Mouse (Mus musculus): ENCODE measurements around the gene Sox18. TPM values are rescaled to one million over a fixed set of nuclear protein-coding genes. Genes with fewer than 3 reads are reported as not detected.

Gene Sox18
- polyA plus RNA-seq, 1 experiment from 2014 or later, result 46.5 TPM

GRCm38 (mm10) chr2:181677755-181678098 lies 6.3 kb upstream of the Sox18 start:
- no peak overlapping the region; the same call in 1 of the 2 replicates for H3K27ac ChIP-seq (replicated peaks; ENCODE audit: low read depth, low read length)
- DNase-seq (ENCODE audit: low spot score), result no peak
- peaks cover 13% of the 10 kb centered on the region; the same call in 1 of the 2 replicates for H3K4me1 ChIP-seq (ENCODE audit: control insufficient read depth, insufficient read depth, low read length)
- no peak overlapping the region for H3K9ac ChIP-seq (ENCODE audit: low read depth, low read length)
- no peak overlapping the region for H3K4me3 ChIP-seq (ENCODE audit: low read depth, low read length)
- 51% methylated on average over 3 of the region's 3 CpGs for whole genome bisulfite sequencing
- no peak for ATAC-seq (ENCODE audit: low read depth)
- peaks cover 10% of the 10 kb centered on the region for H3K27me3 ChIP-seq (replicated peaks; ENCODE audit: control insufficient read depth, insufficient read depth, low read length)
- H3K4me2 ChIP-seq (ENCODE audit: low read depth, low read length), result no peak overlapping the region
- no peaks in the 10 kb centered on the region for H3K9me3 ChIP-seq (ENCODE audit: control insufficient read depth, low read length)
- no peaks in the 10 kb centered on the region for H3K36me3 ChIP-seq (ENCODE audit: control insufficient read depth, insufficient read depth, low read length)

DNA sequence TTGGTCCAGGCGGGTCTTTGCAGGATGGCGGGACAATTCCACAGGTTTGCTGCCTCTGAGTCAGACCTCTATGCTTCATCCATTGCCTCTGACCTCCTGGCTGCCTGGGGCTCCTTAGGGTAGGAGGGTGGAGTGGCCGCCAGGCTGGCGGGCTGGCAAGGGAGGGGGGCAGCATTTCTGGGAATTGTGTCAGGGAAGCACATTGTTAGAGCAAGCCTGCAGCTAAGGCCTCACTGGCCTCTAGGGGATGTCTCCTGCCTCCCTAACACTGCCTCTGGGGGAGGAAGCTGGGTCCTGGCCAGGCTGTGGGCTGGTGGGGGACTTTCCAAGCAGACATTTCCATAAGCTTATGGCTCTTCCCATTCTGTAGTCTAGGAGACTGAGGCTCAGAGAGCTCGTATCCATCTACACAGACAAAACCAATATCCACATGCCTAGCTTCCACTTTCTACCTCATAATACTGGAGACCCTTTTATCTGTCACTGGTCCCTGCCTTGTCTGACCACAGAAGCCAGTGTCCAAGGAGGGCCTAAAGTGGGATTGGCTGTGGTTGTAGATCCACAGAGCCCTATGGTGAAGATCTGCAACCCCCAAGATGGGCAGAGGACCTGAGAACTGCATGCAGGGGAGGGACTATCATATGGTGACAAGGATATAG lies 5.8 kb upstream of the Sox18 start:
- DNase-seq (ENCODE audit: low spot score), result peak; percentile 16
- no peak for ATAC-seq (ENCODE audit: low read depth)
- 55% methylated on average over 5 of the region's 5 CpGs for WGBS
- no peaks in the 10 kb centered on the region for H3K9me3 ChIP-seq (ENCODE audit: control insufficient read depth, low read length)
- no peak overlapping the region for H3K4me2 ChIP-seq (ENCODE audit: low read depth, low read length)
- H3K27ac ChIP-seq (replicated peaks; ENCODE audit: low read depth, low read length), result no peak overlapping the region
- peaks cover 15% of the 10 kb centered on the region for H3K27me3 ChIP-seq (replicated peaks; ENCODE audit: control insufficient read depth, insufficient read depth, low read length)
- H3K4me3 ChIP-seq (ENCODE audit: low read depth, low read length), result no peak overlapping the region
- H3K9ac ChIP-seq (ENCODE audit: low read depth, low read length), result no peak overlapping the region
- peaks cover 13% of the 10 kb centered on the region; the same call in 1 of the 2 replicates for H3K4me1 ChIP-seq (ENCODE audit: control insufficient read depth, insufficient read depth, low read length)
- no peaks in the 10 kb centered on the region for H3K36me3 ChIP-seq (ENCODE audit: control insufficient read depth, insufficient read depth, low read length)

DNA sequence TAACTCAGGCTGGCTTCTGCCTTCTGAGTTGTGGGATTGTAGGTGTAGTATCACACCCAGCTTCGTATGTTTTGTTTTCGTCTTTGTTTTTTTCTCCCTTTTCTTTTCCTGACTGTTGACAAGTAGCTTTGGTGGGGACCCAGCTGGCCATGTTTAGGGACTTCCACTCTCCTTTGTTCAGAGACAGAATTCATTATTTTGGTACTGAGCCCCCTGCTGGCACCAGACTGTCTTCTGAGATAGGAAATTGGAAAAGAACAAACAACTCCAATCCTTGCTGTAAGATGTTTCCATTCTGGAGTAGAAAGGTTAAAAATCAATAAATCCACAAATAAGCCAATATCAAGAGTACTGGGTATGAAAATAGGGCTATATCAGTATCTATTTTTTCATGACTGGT lies 5.0 kb upstream of the Sox18 start:
- DNase-seq (ENCODE audit: low spot score) (peak; percentile 47), ATAC-seq (ENCODE audit: low read depth) (no peak)
- Histone ChIP-seq H3K27ac (replicated peaks; ENCODE audit: low read depth, low read length) (peak overlapping the region; percentile 36; the same call in 1 of the 2 replicates), H3K4me1 (ENCODE audit: control insufficient read depth, insufficient read depth, low read length) (peaks cover 13% of the 10 kb centered on the region; the same call in 1 of the 2 replicates), H3K9ac (ENCODE audit: low read depth, low read length) (no peak overlapping the region), H3K9me3 (ENCODE audit: control insufficient read depth, low read length) (no peaks in the 10 kb centered on the region), H3K27me3 (replicated peaks; ENCODE audit: control insufficient read depth, insufficient read depth, low read length) (peaks cover 23% of the 10 kb centered on the region), H3K36me3 (ENCODE audit: control insufficient read depth, insufficient read depth, low read length) (no peaks in the 10 kb centered on the region), H3K4me2 (ENCODE audit: low read depth, low read length) (no peak overlapping the region), H3K4me3 (ENCODE audit: low read depth, low read length) (no peak overlapping the region)
- WGBS, result 47% methylated on average over 2 of the region's 2 CpGs

DNA sequence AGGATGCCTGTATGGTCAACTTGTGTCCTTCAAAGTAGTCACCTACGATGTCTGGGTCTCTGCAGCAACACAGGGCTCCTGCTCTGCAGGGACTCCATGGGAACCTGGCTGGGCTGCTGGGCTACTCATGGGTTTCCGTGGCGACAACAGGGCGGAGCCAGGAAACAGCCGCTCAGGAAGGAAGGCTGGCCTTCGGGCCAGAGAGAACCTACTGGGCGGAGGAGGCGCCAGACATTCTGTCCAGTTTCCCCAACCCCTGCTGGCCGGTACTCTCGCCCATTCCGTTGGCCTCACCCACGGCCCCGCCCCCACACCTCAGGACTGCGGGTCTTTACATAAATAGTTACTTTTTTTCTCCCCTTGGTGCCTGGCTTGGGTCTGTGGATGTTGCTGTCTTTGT lies 4.0 kb upstream of the Sox18 start:
- DNase-seq (ENCODE audit: low spot score) (peak; percentile 69), ATAC-seq (ENCODE audit: low read depth) (no peak)
- WGBS, result 7% methylated on average over 14 of the region's 14 CpGs
- H3K4me3 ChIP-seq (ENCODE audit: low read depth, low read length), result no peak overlapping the region; the same call in 1 of the 2 replicates
- no peaks in the 10 kb centered on the region for H3K36me3 ChIP-seq (ENCODE audit: control insufficient read depth, insufficient read depth, low read length)
- H3K9me3 ChIP-seq (ENCODE audit: control insufficient read depth, low read length), result no peaks in the 10 kb centered on the region
- no peak overlapping the region for H3K27ac ChIP-seq (replicated peaks; ENCODE audit: low read depth, low read length)
- 0 out of 2 replicates have a peak, but pooled peaks cover 15% of the 10 kb centered on the region for H3K4me1 ChIP-seq (ENCODE audit: control insufficient read depth, insufficient read depth, low read length)
- peak overlapping the region; percentile 39 for H3K4me2 ChIP-seq (ENCODE audit: low read depth, low read length)
- peak overlapping the region; percentile 28; the same call in 1 of the 2 replicates for H3K9ac ChIP-seq (ENCODE audit: low read depth, low read length)
- peaks cover 32% of the 10 kb centered on the region for H3K27me3 ChIP-seq (replicated peaks; ENCODE audit: control insufficient read depth, insufficient read depth, low read length)

GRCm38 (mm10) chr2:181674934-181675333 lies 3.5 kb upstream of the Sox18 start:
- 87% methylated on average over 4 of the region's 4 CpGs for WGBS
- Histone ChIP-seq H3K27me3 (replicated peaks; ENCODE audit: control insufficient read depth, insufficient read depth, low read length) (peaks cover 38% of the 10 kb centered on the region), H3K9me3 (ENCODE audit: control insufficient read depth, low read length) (no peaks in the 10 kb centered on the region), H3K9ac (ENCODE audit: low read depth, low read length) (no peak overlapping the region), H3K27ac (replicated peaks; ENCODE audit: low read depth, low read length) (no peak overlapping the region), H3K36me3 (ENCODE audit: control insufficient read depth, insufficient read depth, low read length) (no peaks in the 10 kb centered on the region), H3K4me1 (ENCODE audit: control insufficient read depth, insufficient read depth, low read length) (0 out of 2 replicates have a peak, but pooled peaks cover 17% of the 10 kb centered on the region), H3K4me2 (ENCODE audit: low read depth, low read length) (no peak overlapping the region), H3K4me3 (ENCODE audit: low read depth, low read length) (no peak overlapping the region)
- ATAC-seq (ENCODE audit: low read depth) (no peak), DNase-seq (ENCODE audit: low spot score) (no peak)

DNA sequence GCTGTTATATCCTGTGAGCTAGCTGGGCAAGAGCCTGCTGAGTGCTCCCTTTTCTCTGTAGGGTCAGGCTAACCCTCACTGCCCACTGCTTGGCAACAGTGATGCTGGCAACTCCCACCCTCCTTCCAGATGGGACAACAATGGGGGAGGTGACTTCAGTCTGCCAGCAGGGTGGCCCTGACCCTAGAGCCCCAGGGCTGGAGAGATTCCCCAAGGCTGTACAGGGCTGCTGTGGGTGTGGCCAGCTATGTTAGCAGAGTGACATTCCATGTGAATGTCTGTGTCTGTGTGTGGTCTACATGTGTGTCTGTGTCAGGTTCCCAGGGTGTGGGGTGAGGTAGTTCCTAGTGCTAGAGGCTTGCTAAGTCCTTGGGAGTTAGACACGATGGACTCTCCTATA lies 2.1 kb upstream of the Sox18 start:
- H3K4me3 ChIP-seq (ENCODE audit: low read depth, low read length), result no peak overlapping the region
- ATAC-seq (ENCODE audit: low read depth) (no peak), DNase-seq (ENCODE audit: low spot score) (peak; percentile 29)
- no peaks in the 10 kb centered on the region for H3K36me3 ChIP-seq (ENCODE audit: control insufficient read depth, insufficient read depth, low read length)
- 0 out of 2 replicates have a peak, but pooled peaks cover 17% of the 10 kb centered on the region for H3K4me1 ChIP-seq (ENCODE audit: control insufficient read depth, insufficient read depth, low read length)
- peak overlapping the region; percentile 58; the same call in 1 of the 2 replicates for H3K27ac ChIP-seq (replicated peaks; ENCODE audit: low read depth, low read length)
- no peak overlapping the region for H3K4me2 ChIP-seq (ENCODE audit: low read depth, low read length)
- H3K9ac ChIP-seq (ENCODE audit: low read depth, low read length), result no peak overlapping the region
- H3K27me3 ChIP-seq (replicated peaks; ENCODE audit: control insufficient read depth, insufficient read depth, low read length), result peaks cover 52% of the 10 kb centered on the region
- no peaks in the 10 kb centered on the region for H3K9me3 ChIP-seq (ENCODE audit: control insufficient read depth, low read length)
- 25% methylated on average over 1 of the region's 1 CpGs for WGBS

- no peak for DNase-seq (ENCODE audit: low spot score)
- peaks cover 60% of the 10 kb centered on the region for H3K27me3 ChIP-seq (replicated peaks; ENCODE audit: control insufficient read depth, insufficient read depth, low read length)
- H3K4me2 ChIP-seq (ENCODE audit: low read depth, low read length), result peak overlapping the region; percentile 80
Measured at GRCm38 (mm10) chr2:181671984-181672383, 544 bp upstream of the Sox18 start.

GRCm38 (mm10) chr2:181670913-181671311 lies 528 bp downstream of the Sox18 start:
- 0 out of 2 replicates have a peak, but pooled peaks cover 17% of the 10 kb centered on the region for H3K4me1 ChIP-seq (ENCODE audit: control insufficient read depth, insufficient read depth, low read length)
- no peaks in the 10 kb centered on the region for H3K36me3 ChIP-seq (ENCODE audit: control insufficient read depth, insufficient read depth, low read length)
- 1% methylated on average over 40 of the region's 41 CpGs for WGBS
- peak overlapping the region; percentile 68 for H3K9ac ChIP-seq (ENCODE audit: low read depth, low read length)
- peaks cover 60% of the 10 kb centered on the region for H3K27me3 ChIP-seq (replicated peaks; ENCODE audit: control insufficient read depth, insufficient read depth, low read length)
- ATAC-seq (ENCODE audit: low read depth), result no peak
- no peak for DNase-seq (ENCODE audit: low spot score)
- peak overlapping the region; percentile 56 for H3K4me3 ChIP-seq (ENCODE audit: low read depth, low read length)
- peak overlapping the region; percentile 61 for H3K27ac ChIP-seq (replicated peaks; ENCODE audit: low read depth, low read length)
- H3K4me2 ChIP-seq (ENCODE audit: low read depth, low read length), result peak overlapping the region; percentile 80
- H3K9me3 ChIP-seq (ENCODE audit: control insufficient read depth, low read length), result no peaks in the 10 kb centered on the region

More at GRCm38 (mm10) chr2:181671984-181672383, 544 bp upstream of the Sox18 start:
- Histone ChIP-seq H3K9ac (ENCODE audit: low read depth, low read length) (no peak overlapping the region), H3K4me3 (ENCODE audit: low read depth, low read length) (peak overlapping the region; percentile 56), H3K4me1 (ENCODE audit: control insufficient read depth, insufficient read depth, low read length) (0 out of 2 replicates have a peak, but pooled peaks cover 17% of the 10 kb centered on the region), H3K36me3 (ENCODE audit: control insufficient read depth, insufficient read depth, low read length) (no peaks in the 10 kb centered on the region), H3K27ac (replicated peaks; ENCODE audit: low read depth, low read length) (no peak overlapping the region), H3K9me3 (ENCODE audit: control insufficient read depth, low read length) (no peaks in the 10 kb centered on the region)
- no peak for ATAC-seq (ENCODE audit: low read depth)
- WGBS, result 26% methylated on average over 7 of the region's 7 CpGs

Data from embryonic facial prominence, embryonic 14.5 days (tissue).